Mouse (Mus musculus): ENCODE results near the gene Gk2. TPM values are rescaled to one million over a fixed set of nuclear protein-coding genes. Genes with fewer than 3 reads are reported as not detected.

Gene Gk2
- total RNA-seq (2021) = not detected

DNA sequence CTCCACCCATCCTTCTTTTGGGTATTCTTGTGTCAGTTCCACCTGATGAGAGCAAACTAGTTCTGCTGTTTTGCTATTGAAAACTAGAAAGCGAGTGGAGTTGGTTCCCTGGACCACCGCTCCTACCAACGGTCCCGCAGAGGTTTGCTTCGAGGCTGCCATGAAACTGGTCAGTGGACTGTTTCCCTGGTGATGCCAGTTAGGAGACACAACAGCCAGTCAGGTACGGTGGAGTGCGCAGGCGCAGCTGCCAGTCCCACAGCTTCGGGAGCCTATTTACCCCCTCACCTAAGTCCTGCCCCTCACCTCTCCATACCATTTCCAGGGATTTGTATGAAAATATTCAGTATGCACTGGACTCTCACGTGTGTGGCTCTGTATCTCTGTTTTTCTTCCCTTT, at the start of gene Gk2:
Gene Gk2, minus strand, starts transcription at position 206 of the 400 bp plus-strand sequence.
- no peak for DNase-seq
- intact Hi-C loops (cut with DNase I) = no loop called here

DNA sequence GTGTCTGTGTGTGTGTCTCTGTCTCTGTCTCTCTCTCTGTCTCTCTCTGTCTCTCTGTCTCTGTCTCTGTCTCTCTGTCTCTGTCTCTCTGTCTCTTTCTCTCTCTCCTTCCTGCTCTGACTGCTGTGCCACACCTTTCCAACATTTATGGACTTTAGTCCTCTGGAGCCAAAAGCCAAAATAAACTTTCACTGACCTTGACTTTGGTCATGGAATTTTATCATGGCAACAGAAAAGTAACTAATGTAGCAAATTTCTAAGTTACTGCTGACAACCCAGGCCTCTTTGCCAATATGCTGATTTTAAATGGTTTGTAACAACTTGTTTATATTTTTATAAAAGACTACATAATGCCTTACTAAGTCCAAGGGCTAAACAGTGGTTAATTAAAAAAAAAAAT, 41.2 kb upstream of the Gk2 start:
- no peak for DNase-seq
- intact Hi-C loops (cut with DNase I) = no loop called here

DNA sequence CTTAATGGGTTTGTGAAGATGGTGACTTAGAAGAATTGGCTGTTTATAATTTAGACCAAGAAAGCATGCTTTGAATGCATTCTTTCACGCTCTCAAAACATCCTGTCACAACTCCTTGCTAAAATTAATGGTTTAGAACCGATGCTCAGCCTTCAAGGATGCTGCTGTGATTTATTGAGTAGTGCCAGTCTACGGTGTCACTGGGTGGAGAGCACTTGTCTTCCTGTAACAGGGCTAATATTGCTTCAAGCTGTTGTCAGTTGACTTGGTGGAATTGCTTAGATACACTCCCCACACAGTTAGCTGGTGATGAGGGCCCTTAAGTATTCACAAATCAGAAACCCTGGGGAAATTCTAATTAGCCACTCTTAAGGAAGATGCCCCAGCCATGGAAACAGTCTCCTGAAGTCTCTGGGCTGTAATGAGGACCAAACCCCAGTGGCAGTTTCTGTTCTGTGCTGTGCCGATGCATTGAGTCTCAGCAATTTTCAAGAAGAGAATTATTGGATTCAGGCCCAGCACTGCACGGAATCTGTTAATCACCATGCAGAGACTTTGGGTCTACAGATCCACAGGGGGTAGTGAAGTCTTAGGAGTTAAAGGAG, 38.8 kb upstream of the Gk2 start:
- no peak for DNase-seq
- intact Hi-C loops (cut with DNase I) = no loop called here

DNA sequence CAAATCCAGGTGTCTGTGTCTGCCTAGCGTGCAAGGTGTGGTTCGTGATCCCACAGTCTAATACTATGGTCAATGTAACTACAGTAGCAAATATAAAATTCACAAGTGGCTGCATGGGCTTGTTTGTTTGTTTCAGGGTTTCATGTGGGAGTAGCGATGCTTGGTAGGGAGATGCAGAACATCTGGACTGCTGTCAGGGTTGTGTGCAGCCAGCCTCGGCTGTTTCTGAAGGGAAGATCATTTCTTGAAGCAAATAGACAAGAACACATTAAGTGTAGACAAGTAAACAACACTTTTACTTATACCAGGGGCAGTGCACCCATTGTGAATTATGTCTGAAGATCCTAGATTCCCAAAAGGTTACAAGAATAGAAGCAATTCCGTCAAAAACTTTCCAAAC, 36.6 kb upstream of the Gk2 start:
- intact Hi-C loops (cut with DNase I) = no loop called here
- no peak for DNase-seq

DNA sequence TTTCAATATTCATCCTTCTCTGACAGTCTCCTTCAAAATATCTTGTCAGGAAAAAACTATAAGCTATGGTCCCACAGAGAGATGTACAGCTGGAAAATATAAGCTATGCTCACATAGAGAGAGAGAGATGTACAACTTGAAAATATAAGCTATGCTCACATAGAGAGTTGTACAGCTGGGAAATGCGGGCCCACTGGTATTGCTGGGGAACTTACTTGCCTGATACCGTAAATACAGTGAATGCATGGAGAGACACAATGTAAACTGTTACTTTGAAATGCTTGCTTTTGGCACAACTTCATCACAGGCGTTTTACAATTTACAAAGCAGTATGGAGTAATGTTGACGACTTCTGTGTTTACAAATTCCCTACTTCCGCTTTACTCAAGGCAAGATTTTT, 29.3 kb upstream of the Gk2 start:
- intact Hi-C loops (cut with DNase I) = no loop called here

DNA sequence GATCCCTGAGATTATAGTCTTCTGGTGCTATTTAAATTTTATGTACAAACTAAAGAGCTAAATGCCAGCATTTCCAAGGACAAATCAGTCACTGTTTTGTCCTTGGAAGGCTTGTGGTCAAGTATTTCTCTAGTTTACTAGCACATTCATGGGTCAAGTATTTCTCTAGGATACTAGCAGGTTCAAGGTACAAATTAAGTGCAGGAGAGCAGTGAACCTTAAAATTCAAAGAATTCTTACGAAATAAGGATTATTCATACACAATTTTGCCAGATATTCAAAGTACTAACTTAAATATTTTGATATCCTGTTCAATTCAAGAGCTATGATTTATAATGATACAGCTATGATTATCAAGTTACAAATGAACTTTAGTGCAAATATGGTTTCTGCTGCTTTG, 23.2 kb upstream of the Gk2 start:
- intact Hi-C loops (cut with DNase I) = no loop called here
- DNase-seq = no peak

More for the DNA sequence above, 29.3 kb upstream of the Gk2 start:
- DNase-seq = no peak

DNA sequence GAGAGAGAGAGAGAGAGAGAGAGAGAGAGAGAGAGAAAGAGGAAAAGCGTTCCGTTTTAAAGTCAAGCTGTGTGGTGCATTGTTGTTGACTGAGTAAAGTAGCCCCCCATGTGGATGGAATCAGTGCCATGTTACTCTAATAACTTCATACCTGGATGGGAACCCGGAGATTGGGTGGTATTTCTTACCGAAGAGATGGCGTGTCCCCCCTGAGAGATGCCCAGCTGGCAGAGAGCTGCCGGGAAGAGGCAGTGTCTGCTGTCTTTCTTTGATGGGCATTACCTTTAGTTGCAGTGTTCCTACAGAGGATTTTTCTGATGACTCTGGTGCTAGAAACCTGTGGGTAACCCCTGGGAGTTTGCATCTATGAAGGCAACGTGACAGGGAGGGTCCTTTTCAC, 10.4 kb upstream of the Gk2 start:
- intact Hi-C loops (cut with DNase I) = no loop called here
- DNase-seq = no peak

DNA sequence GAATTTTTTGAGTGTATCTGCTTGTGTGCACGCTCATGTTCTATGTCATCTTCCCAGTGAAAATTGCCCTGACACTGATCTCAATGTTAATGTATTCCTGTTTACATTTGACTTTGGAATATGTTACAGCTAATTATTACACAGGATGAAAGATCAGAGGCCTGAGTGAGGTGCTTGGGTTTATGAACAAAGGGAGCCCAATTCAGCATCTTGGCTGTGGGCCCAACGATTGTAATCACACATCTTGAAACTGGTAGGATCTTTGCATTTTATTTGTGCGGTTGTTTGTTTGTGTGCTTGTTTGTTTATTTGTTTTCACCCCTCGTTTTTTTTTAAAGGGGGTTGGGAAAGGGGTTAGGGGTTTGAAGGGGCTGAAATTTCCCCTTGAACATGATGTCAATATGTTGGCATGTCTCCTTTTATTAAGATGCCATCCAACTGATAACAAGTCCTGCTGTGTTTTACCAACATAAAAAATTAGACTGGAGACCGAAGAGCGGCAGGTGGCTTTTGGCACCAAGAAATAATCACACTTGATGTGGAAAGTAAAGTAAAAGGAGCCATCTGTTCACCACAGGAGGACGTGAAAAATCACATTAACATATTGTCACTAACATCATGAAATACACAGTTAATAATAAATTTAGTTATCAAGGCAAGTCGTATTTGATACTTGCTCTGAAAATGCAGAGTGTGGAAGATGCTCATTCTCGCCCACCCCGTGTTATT, 9.8 kb upstream of the Gk2 start:
- intact Hi-C loops (cut with DNase I) = no loop called here
- DNase-seq = no peak

DNA sequence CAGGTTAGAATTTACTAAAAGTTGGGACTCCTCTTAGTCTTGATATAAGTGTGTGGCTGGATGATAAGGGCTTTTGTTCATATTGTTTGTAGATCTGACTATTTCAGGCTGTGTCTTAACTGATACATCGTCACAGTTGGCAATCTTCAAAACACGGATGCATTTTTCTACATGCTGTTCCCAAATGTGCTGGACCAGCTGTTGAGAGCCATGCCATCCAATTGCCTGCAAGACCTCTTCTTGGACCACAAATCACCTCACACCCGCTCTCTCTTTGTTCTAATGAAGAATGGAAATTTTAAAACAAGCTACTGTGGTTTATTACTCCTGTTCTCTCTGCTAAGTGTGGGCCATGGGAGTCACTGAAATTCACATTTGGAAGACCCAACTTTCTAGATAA, 9.1 kb upstream of the Gk2 start:
- DNase-seq = no peak
- intact Hi-C loops (cut with DNase I) = no loop called here

DNA sequence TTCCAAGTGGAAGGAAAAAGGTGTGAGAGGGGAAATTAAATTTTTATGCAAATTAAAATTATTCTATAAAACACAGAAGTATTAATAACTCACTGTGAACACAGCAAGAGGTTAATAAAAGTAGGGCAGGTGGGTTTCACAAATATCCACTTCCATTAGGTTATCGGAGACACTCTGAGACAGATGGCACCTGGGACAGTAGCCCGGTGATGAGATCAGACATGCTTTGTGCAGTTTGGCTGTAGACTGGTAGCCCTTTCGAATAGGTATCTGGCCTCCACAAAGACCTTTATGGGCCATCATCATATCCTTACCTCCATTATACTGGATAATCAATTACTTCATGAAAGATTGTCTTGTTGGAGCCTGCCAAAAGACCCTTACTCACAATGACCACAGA, 6.0 kb upstream of the Gk2 start:
- intact Hi-C loops (cut with DNase I) = no loop called here

DNA sequence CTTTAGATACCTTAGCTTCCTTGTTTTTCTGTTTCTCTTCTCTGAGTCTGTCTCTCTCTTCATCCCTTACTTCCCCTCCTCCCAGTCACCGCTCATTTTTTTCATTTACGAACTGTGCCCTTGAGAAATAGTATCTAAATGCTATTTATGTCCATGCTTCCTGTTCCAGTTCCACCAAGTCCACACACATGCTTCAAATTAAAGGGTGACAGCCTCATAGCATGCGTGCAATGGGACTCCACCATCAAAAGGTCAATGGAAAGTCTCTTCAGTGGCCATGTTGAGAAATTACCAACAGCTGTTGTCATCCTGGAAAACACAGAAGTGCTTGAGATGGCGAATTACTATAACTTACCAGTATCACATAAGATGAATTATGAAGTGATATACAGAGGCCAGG, 5.4 kb downstream of the Gk2 start:
- no peak for DNase-seq
- intact Hi-C loops (cut with DNase I) = no loop called here

More for the DNA sequence above, 6.0 kb upstream of the Gk2 start:
- DNase-seq = no peak

DNA sequence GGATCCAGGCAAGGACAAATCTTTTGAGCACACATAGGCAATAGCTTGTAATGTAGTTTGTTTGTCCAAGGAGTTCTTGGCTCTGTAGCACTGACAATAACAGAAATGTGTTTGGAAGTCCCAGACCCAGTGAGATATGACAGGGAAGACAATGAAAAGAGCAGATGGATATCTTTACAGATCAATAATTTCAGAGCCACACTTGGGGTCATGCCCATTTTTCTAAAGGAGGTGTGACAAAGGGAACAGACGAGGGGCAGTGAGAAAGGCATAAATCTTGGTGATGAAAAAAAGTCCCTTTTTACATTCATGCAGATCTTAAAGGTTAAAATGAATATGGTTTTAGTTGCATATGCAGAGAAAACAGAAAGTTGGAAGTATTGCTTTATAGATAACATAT, 12.6 kb downstream of the Gk2 start:
- intact Hi-C loops (cut with DNase I) = no loop called here
- DNase-seq = no peak

DNA sequence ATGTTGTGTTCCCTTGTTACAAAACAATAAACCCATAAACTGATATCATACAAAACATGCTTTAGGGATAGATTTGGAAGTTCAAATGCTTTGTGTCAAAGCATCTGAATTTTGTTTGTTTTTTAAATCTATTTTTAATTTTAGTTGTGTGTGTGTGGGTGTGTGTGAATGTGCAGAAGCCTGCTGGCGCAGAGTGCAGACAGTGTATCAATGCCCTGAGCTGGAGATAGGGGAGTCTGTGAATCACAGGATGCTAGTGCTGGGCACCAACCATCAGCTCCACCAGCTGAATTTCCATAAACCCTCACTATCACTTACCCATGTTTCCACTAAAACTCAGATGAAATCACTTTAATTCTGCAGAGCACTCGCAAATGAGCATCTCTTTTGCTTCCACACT, 24.3 kb downstream of the Gk2 start:
- intact Hi-C loops (cut with DNase I) = no loop called here
- no peak for DNase-seq

DNA sequence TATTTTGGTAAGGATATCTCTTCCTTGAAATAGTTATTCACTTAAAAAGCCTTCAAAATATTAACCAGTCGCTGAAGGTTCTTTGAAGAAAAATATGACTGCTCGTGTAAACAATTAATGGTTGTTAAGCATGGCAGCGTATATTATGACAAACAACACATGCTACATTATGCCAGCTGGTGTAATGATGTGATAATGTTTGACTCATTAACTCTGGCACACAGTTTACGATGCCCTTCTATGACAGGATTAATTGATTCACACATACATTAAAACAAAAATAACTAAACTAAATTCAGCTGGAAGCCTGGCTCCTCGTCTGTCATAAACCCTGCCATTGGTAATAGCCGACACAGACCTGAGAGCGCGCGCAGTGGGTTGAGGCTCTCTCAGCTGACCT, 26.8 kb downstream of the Gk2 start:
- no peak for DNase-seq
- intact Hi-C loops (cut with DNase I) = no loop called here

DNA sequence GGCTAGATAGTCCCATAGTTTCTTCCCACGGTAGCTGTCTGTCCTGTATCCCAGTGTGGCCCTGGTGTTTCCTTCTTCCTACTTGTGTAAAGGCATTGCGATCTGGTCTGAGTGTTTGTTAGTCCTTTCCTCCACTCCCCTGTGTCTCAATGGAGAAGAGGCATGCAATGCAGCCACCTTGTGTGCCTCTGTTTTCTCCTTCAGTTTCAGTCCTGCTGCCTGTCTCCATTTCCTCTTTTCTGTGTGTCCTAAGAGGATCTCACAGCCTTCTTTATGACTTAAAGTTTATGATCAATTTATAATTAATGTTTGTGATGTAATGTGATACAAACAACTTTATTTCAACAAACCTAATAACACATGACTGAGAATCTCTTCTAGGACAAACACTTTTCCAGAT, 35.2 kb downstream of the Gk2 start:
- intact Hi-C loops (cut with DNase I) = no loop called here

DNA sequence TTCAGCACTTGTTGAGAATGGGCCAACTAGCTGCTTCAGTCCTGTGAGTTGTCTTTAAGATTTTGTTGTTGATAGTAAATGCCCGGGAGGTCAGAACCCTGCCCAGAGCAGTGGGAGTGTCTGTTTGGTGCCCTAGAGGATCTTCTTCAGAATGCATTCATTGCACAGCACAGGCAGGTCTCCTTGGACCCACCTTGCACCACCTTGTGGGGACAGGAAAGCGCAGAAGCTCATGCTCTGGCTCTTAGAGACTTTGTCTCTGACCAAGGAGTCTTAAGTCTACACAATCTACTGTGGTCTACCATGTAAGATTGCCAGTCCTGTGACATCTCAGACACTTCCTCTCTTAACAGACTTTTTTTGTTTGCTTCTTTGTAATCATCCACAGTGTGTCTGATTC, 39.6 kb downstream of the Gk2 start:
- DNase-seq = no peak
- intact Hi-C loops (cut with DNase I) = no loop called here

More for the DNA sequence above, 35.2 kb downstream of the Gk2 start:
- DNase-seq = no peak

DNA sequence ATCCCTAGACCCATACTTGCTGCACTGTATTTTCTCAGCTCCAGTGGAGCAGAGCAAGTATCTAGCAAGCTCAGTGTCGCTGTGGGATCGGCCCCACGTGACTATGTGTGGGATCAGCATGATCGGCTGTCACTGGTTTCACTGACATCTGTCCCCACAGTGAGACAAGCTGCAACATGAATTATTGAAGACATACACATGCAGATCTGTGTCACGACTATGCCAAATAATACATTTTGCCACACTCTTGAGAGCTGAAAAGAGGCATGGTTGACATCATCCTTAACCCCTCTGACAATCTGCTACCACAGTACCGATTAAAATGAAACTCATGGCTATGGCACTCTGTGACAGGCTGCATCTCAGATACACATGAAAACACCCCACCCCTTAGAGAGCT, 41.0 kb downstream of the Gk2 start:
- DNase-seq = no peak
- intact Hi-C loops (cut with DNase I) = no loop called here

DNA sequence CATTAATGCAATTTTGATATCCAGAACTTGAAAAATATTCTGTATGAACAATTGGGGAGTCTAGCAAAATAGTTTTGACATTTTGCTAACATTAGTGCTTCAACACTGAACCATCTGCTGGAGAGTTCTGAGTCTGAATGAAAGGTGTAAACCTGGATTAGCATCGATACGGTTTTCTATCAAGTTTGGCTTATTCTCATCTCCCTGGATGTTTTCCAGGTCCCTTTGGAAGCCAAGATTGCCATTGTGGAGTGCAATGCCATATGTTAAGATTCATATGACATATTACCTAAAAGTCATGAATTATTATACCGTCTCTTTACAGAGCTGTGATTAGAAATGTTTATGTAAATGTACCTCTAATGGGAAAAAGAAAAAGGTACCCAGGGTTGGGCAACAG, 43.1 kb downstream of the Gk2 start:
- intact Hi-C loops (cut with DNase I) = loop anchor here (2.0 kb wide), 1 partner anchor 23 kb away; no protein-coding TSS in a partner anchor
- no peak for DNase-seq

DNA sequence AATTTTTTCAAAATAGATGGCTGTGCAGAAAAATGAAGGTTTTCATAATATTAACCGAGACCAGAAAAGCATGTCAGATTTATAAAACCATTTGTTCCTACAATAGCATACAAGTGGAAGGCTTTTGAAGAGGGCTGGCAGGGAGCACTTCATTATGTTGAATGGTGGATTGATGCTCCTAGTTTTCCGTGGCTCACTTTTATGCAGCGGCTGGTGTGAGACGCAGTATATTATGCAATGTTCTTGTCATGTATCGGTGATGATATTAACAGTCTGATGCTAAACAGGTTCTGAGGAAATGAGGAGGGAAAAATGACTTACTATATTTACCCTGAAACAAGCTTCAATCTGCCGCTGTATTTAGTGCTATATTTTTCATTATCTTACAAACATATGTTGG, 46.6 kb downstream of the Gk2 start:
- no peak for DNase-seq
- intact Hi-C loops (cut with DNase I) = no loop called here

DNA sequence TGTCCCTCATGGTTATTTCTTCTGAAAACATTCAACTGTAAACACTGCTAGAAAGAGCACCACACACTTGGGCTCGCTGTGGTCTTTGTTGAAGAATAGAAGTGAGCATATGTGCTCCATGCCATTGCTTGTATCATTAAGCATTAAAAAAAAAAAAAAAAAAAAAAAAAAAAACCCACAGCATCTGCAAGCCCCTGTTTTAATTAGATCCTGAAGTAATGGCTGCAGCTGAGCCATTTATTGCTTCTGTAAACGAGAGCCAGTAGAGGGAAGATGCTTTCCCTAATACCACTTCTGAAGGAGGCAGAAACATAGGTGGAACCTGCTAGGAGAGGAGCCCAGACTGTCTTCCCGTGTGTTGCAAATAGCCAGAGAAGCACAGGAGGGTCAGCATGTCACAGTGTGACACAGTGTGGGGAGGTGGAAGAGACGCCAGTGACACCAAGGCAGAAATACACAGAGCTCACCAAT, 47.6 kb downstream of the Gk2 start:
- DNase-seq = no peak
- intact Hi-C loops (cut with DNase I) = no loop called here
